In the genomic region with DNA sequence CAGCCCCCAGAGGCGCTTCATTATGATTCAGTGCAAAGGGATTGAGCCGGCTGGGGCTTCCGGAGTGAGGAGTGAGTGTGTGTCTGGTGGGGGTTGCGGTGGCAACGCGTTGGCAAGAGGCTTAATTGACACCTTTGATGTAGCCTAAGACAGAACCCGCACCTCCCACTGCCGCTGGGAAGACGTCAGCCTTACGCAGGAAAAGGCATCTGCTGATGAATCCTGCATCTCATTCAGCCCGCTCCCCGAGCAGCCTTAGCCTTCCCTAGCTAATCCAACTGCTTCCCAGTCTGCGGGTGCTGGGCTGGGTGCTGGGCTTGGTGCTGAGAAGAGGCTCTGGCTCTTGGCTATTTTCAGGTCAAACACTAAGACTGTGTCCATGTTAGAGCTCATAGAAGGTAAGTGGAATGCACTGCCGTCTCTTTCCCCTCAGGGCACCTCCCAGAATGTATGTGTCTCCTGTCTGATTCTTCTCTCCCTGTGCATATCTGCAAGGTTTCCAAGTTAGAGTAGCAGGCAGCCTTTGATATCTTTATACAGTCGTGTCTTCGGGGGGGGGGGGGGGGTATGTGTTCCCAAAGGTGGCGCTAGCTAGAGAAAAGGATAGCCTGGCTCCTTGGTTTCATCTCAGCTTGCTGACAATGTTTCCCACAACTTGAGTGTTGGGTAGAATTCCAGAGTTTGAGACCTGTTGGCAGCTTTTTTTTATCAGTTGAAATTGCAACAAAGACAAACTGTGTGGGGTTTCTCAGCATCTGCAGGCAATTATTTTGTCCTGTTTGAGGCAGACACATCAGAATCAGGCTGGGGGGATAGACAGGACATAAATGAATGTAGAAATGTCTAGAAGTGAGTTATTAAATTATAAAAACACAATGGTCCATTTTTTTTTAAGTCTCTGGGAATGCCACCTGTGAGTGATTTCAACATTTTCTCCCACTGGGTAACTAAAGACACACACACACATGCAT, we compare ENCODE assay signal across 9 mouse cellular contexts. TPM values are rescaled to one million over a fixed set of nuclear protein-coding genes. Genes with fewer than 3 reads are reported as not detected.
A peak's percentile ranks its signal among the peaks of the same experiment; 100 is the strongest.
DNase-seq lines count a peak whose midpoint lies in the region; ATAC-seq and TF ChIP-seq lines count a peak whose summit lies in the region.
"Had no signal": no experiment of that assay in that cellular context is flagged by ENCODE, and none has a peak within 500 bp of the region (broad histone marks: within the 10 kb centered on the region; RNA-seq: fewer than 3 reads in every experiment).

No protein-coding gene starts in this region.

- no peak overlapping the region for H3K27ac ChIP-seq in gastrocnemius, adult 2 months
- H3K27ac ChIP-seq: liver, embryonic 13.5 days had no signal

- no peak for TF ChIP-seq CTCF in gastrocnemius, adult 2 months (IDR thresholded peaks at IDR 0.05)

- peak; percentile 92 for ATAC-seq in CD4-positive, CD25-positive, alpha-beta regulatory T cell, adult 4 months
- ATAC-seq in megakaryocyte, adult 5-6 weeks (ENCODE audit: poor library complexity, severe bottlenecking): no peak

- H3K4me3 ChIP-seq in gastrocnemius, adult 2 months: peak overlapping the region; percentile 51
- H3K4me3 ChIP-seq: liver, embryonic 13.5 days had no signal

- peak; percentile 23 for DNase-seq in gastrocnemius, adult 2 months
- no peak for DNase-seq in gastrocnemius, postnatal 36 days
- DNase-seq in cerebellum, postnatal 10 days: peak; percentile 79 to 83
- peak; percentile 88 to 93 for DNase-seq in frontal cortex, postnatal 10 days (ENCODE audit: low spot score in 2 of 2)
- DNase-seq in layer of hippocampus, postnatal 25 days (ENCODE audit: extremely low spot score in 1 of 2, low spot score in 1 of 2): peak; percentile 67 to 76
- DNase-seq in natural killer cell, adult 2 months (ENCODE audit: low spot score in 2 of 2): peak; percentile 9 to 13
- DNase-seq: liver, embryonic 13.5 days had no signal

- intact Hi-C loops in gastrocnemius, adult 2 months (cut with DNase I): loop anchor here (10.0 kb wide), 1 partner anchor 87 kb away; no protein-coding TSS in a partner anchor
- intact Hi-C loops in gastrocnemius, postnatal 36 days (cut with DNase I): no loop called here

RNA-seq across cellular contexts. Expression of gene Gm21954, which starts 10.0 kb away (rescaled TPM):
- total RNA-seq in gastrocnemius, adult 2 months (2021): not detected
- total RNA-seq in gastrocnemius, postnatal 36 days (2021): not detected
- polyA plus RNA-seq in CD4-positive, CD25-positive, alpha-beta regulatory T cell, adult 4 months (2017; shearing (Covaris generic)): not detected
- total RNA-seq in layer of hippocampus, postnatal 25 days (2021): not detected
- total RNA-seq in megakaryocyte, adult 5-6 weeks (2015): not detected in 2 replicates
- total RNA-seq in megakaryocyte, adult 5-6 weeks (2017): not detected in 2 replicates
- polyA plus RNA-seq: liver, embryonic 13.5 days had no signal

Comparison
In these comparisons a context has a peak if more than half of its experiments do, and no peak if none do; other contexts are left out.
1. DNase-seq: peak in gastrocnemius, adult 2 months (single experiment), cerebellum, postnatal 10 days (2 of 2), frontal cortex, postnatal 10 days (2 of 2), layer of hippocampus, postnatal 25 days (2 of 2) and natural killer cell, adult 2 months (2 of 2); none in gastrocnemius, postnatal 36 days (0 of 2).